Mouse (Mus musculus) megakaryocyte, embryonic 14.5 days (primary cell): ENCODE results near the gene Qsox2.

Experiments
- FLI1 ChIP-seq: IDR thresholded peaks from 2 replicates; pipeline ENCODE4 v1.6.1; 2012; ENCODE audit warnings: low read length, inconsistent platforms, mixed read lengths
- GATA1 ChIP-seq: IDR thresholded peaks from 3 replicates; pipeline ENCODE4 v1.6.1; 2012; ENCODE audit warnings: mixed read lengths, low read length, inconsistent platforms, borderline replicate concordance

DNA sequence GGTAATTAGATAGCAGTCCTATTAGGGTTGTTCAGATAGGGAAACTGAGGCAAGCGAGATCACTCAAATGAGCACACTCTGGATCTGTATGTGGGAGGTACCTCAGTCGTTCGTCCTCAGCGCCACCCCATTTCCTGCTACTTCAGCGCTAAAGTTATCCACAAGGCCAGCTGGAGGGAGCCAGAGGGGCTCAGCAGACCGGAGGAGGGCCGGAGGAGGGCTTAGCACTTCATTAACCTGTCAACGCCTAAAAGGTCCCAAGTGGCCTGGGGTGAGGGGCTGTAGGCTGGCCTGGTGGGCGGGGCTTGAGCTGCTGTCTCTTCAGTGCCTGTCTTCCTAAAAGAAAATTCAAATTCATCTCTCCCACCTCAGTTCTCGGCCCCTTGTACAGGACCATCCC is 38.8 kb downstream of the Qsox2 start:
- TF ChIP-seq GATA1 (no peak), FLI1 (no peak)
